Mouse (Mus musculus) ES-E14 (cell line): ENCODE data around the gene Abcc2. TPM values are rescaled to one million over a fixed set of nuclear protein-coding genes. Genes with fewer than 3 reads are reported as not detected.
A peak's percentile ranks its signal among the peaks of the same experiment; 100 is the strongest.

Source experiments
- DNase-seq: peaks from one replicate; pipeline ENCODE4 v3.0.0-alpha.2; 2013; ENCODE audit warnings: low read depth, low spot score
- H3K27ac ChIP-seq: 2 replicates; pipeline ENCODE4 v1.5.1; 2012; ENCODE audit warnings: low read depth, mild to moderate bottlenecking, low read length, moderate library complexity, mixed read lengths; ENCODE audit not compliant: poor library complexity, insufficient read depth, severe bottlenecking
- H3K36me3 ChIP-seq: 2 replicates; pipeline ENCODE4 v1.6.1; 2012; ENCODE audit warnings: mild to moderate bottlenecking, low read length, moderate library complexity, mixed read lengths; ENCODE audit not compliant: control insufficient read depth, poor library complexity, insufficient read depth, severe bottlenecking
- H3K4me1 ChIP-seq, 2 experiments: fragments of 150-350 bp in 1 of 2; sonication (generic) in 1 of 2; 2 replicates each; pipeline ENCODE4 v1.6.1; 2012; ENCODE audit warnings: low read length in 2 of 2, mild to moderate bottlenecking in 1 of 2, mixed read lengths in 1 of 2; ENCODE audit not compliant: control insufficient read depth in 2 of 2, insufficient read depth in 2 of 2, poor library complexity in 1 of 2
- H3K4me3 ChIP-seq, 2 experiments: fragments of 150-350 bp in 1 of 2; sonication (generic) in 1 of 2; 2 replicates each; pipeline ENCODE4 v1.5.1; 2012; ENCODE audit warnings: low read length in 2 of 2, low read depth in 1 of 2, mild to moderate bottlenecking in 1 of 2, mixed read lengths in 1 of 2; ENCODE audit not compliant: insufficient read depth in 1 of 2, poor library complexity in 1 of 2, severe bottlenecking in 1 of 2
- H3K9ac ChIP-seq: 2 replicates; pipeline ENCODE4 v1.6.1; 2012; ENCODE audit warnings: low read depth, mild to moderate bottlenecking, low read length, mixed read lengths; ENCODE audit not compliant: poor library complexity, insufficient read depth, severe bottlenecking
- H3K9me3 ChIP-seq: fragments of 150-350 bp; sonication (generic); 2 replicates; pipeline ENCODE4 v1.6.1; 2012; ENCODE audit warnings: low read depth, mild to moderate bottlenecking, low read length; ENCODE audit not compliant: control insufficient read depth, insufficient read depth
- CHD2 ChIP-seq: IDR thresholded peaks from 2 replicates; pipeline ENCODE4 v1.6.1; 2014; ENCODE audit warnings: mild to moderate bottlenecking, low read depth, low read length, inconsistent platforms
- HCFC1 ChIP-seq: IDR thresholded peaks from 2 replicates; pipeline ENCODE4 v1.6.1; 2012; ENCODE audit warnings: low read length, inconsistent platforms, borderline replicate concordance; ENCODE audit not compliant: insufficient read depth
- MAFK ChIP-seq: IDR thresholded peaks from 2 replicates; pipeline ENCODE4 v1.6.1; 2014; ENCODE audit warnings: mild to moderate bottlenecking, low read depth, low read length, inconsistent platforms; ENCODE audit not compliant: insufficient read depth
- ZC3H11A ChIP-seq: IDR thresholded peaks from 2 replicates; pipeline ENCODE4 v1.6.1; 2012; ENCODE audit warnings: low read depth, mild to moderate bottlenecking, inconsistent platforms, low read length, borderline replicate concordance
- ZNF384 ChIP-seq: IDR thresholded peaks from 2 replicates; pipeline ENCODE4 v1.6.1; 2012; ENCODE audit warnings: low read depth, low read length, inconsistent platforms
- in situ Hi-C, 2 experiments: fragments of 600-800 bp; cut with MboI; formaldehyde crosslinking; loops; one replicate each; pipeline ENCODE4 v1.15.1; 2025; ENCODE audit warnings: low sequenced_read_pairs in 2 of 2, inconsistent platforms in 1 of 2; ENCODE audit not compliant: unreplicated experiment in 2 of 2
- total RNA-seq: library from RNA; depleted of rRNA; stranded (reverse); fragments of 300-350 nt; gene quantifications from 2 replicates; pipeline ENCODE4 v1.2.3, GENCODE M21; 2012

Abcc2 gene
- total RNA-seq, 1 experiment, result 1.6 TPM

GRCm38 (mm10) chr19:43795511-43795910 lies 13.5 kb downstream of the Abcc2 start:
- no peak for TF ChIP-seq HCFC1
- TF ChIP-seq CHD2, result no peak
- no peak for TF ChIP-seq ZC3H11A
- TF ChIP-seq ZNF384, result no peak
- TF ChIP-seq MAFK, result no peak
- in situ Hi-C loops, result no loop called here
- H3K9me3 ChIP-seq, result no peaks in the 10 kb centered on the region
- DNase-seq, result no peak
- H3K9ac ChIP-seq, result no peak overlapping the region
- H3K4me3 ChIP-seq, result no peak overlapping the region
- no peaks in the 10 kb centered on the region for H3K36me3 ChIP-seq
- H3K27ac ChIP-seq, result no peak overlapping the region
- H3K4me1 ChIP-seq, result no peaks in the 10 kb centered on the region

- DNase-seq, result no peak
- Histone ChIP-seq H3K36me3 (no peaks in the 10 kb centered on the region), H3K9me3 (no peaks in the 10 kb centered on the region), H3K4me1 (no peaks in the 10 kb centered on the region), H3K4me3 (no peak overlapping the region), H3K9ac (no peak overlapping the region), H3K27ac (no peak overlapping the region)
- in situ Hi-C loops, result no loop called here
- TF ChIP-seq ZNF384, result no peak
- no peak for TF ChIP-seq HCFC1
- no peak for TF ChIP-seq MAFK
- no peak for TF ChIP-seq ZC3H11A
- no peak for TF ChIP-seq CHD2
Observed at GRCm38 (mm10) chr19:43797216-43797615, 15.2 kb downstream of the Abcc2 start.

GRCm38 (mm10) chr19:43801427-43802051 lies 19.5 kb downstream of the Abcc2 start:
- no peak overlapping the region for H3K27ac ChIP-seq
- H3K9me3 ChIP-seq, result no peaks in the 10 kb centered on the region
- TF ChIP-seq HCFC1 (no peak), CHD2 (no peak), MAFK (no peak), ZNF384 (no peak), ZC3H11A (no peak)
- peaks cover 3 to 4% of the 10 kb centered on the region in 2 experiments; a peak in 2 of 4 replicates for H3K4me1 ChIP-seq
- no peak overlapping the region for H3K9ac ChIP-seq
- no peaks in the 10 kb centered on the region for H3K36me3 ChIP-seq
- H3K4me3 ChIP-seq, result no peak overlapping the region
- no peak for DNase-seq
- in situ Hi-C loops, result no loop called here

- no peak overlapping the region for H3K4me3 ChIP-seq
- no peak overlapping the region; the same call in 1 of the 2 replicates for H3K27ac ChIP-seq
- H3K4me1 ChIP-seq, result peaks cover 4 to 5% of the 10 kb centered on the region in 2 experiments; a peak in 2 of 4 replicates
- H3K36me3 ChIP-seq, result no peaks in the 10 kb centered on the region
- TF ChIP-seq CHD2 (no peak), ZC3H11A (no peak), MAFK (no peak), HCFC1 (no peak), ZNF384 (no peak)
- in situ Hi-C loops, result no loop called here
- peak; percentile 29 for DNase-seq
- H3K9ac ChIP-seq, result no peak overlapping the region
- H3K9me3 ChIP-seq, result no peaks in the 10 kb centered on the region
Observed at GRCm38 (mm10) chr19:43803866-43804265, 21.9 kb downstream of the Abcc2 start.

- Histone ChIP-seq H3K4me1 (peaks cover 3 to 10% of the 10 kb centered on the region in 2 experiments; a peak in 2 of 4 replicates), H3K36me3 (no peaks in the 10 kb centered on the region), H3K27ac (0 out of 2 replicates have a peak overlapping the region, but pooled peaks have one; percentile 19), H3K9ac (no peak overlapping the region), H3K4me3 (no peak overlapping the region), H3K9me3 (no peaks in the 10 kb centered on the region)
- TF ChIP-seq ZNF384 (no peak), HCFC1 (no peak), MAFK (no peak), CHD2 (no peak), ZC3H11A (no peak)
- no peak for DNase-seq
- in situ Hi-C loops, result no loop called here
Observed at GRCm38 (mm10) chr19:43809331-43809730, 27.3 kb downstream of the Abcc2 start.
